ENCODE assay signal across 11 mouse cellular contexts in genomic region chr2:91517186-91517585, GRCm38 (mm10). TPM values are rescaled to one million over a fixed set of nuclear protein-coding genes. Genes with fewer than 3 reads are reported as not detected.
A peak's percentile ranks its signal among the peaks of the same experiment; 100 is the strongest.
DNase-seq lines count a peak whose midpoint lies in the region; ATAC-seq and TF ChIP-seq lines count a peak whose summit lies in the region.
"Had no signal": no experiment of that assay in that cellular context is flagged by ENCODE, and none has a peak within 500 bp of the region (broad histone marks: within the 10 kb centered on the region; RNA-seq: fewer than 3 reads in every experiment).

No protein-coding gene starts in this region.

- no peaks in the 10 kb centered on the region; the same call in 1 of the 2 replicates for H3K4me1 ChIP-seq in neural tube, embryonic 13.5 days (replicated peaks)
- H3K4me1 ChIP-seq in intestine, postnatal 0 days (replicated peaks; ENCODE audit: control insufficient read depth, insufficient read depth, low read length) = no peaks in the 10 kb centered on the region
- H3K4me1 ChIP-seq: limb, embryonic 15.5 days had no signal

- H3K4me3 ChIP-seq in neural tube, embryonic 13.5 days = no peak overlapping the region
- no peak overlapping the region for H3K4me3 ChIP-seq in intestine, postnatal 0 days (ENCODE audit: low read depth, low read length)
- H3K4me3 ChIP-seq: forebrain, embryonic 15.5 days; limb, embryonic 15.5 days had no signal

- H3K9ac ChIP-seq in neural tube, embryonic 13.5 days = no peak overlapping the region
- H3K9ac ChIP-seq in intestine, postnatal 0 days (ENCODE audit: low read depth, low read length) = no peak overlapping the region
- H3K9ac ChIP-seq: forebrain, embryonic 15.5 days; limb, embryonic 15.5 days had no signal

- peak; percentile 28; the same call in 1 of the 2 replicates for TF ChIP-seq CTCF in intestine, postnatal 0 days (IDR thresholded peaks at IDR 0.05; ENCODE audit: low read depth)

- peaks cover 5% of the 10 kb centered on the region; the same call in 1 of the 2 replicates for H3K36me3 ChIP-seq in neural tube, embryonic 13.5 days
- peaks cover 5% of the 10 kb centered on the region for H3K36me3 ChIP-seq in intestine, postnatal 0 days (ENCODE audit: control insufficient read depth, insufficient read depth)
- H3K36me3 ChIP-seq: forebrain, embryonic 15.5 days had no signal

- H3K9me3 ChIP-seq in neural tube, embryonic 13.5 days = no peaks in the 10 kb centered on the region
- no peaks in the 10 kb centered on the region for H3K9me3 ChIP-seq in intestine, postnatal 0 days (ENCODE audit: control insufficient read depth)
- H3K9me3 ChIP-seq: forebrain, embryonic 15.5 days; limb, embryonic 15.5 days had no signal

- no peaks in the 10 kb centered on the region for H3K27me3 ChIP-seq in neural tube, embryonic 13.5 days
- H3K27me3 ChIP-seq in intestine, postnatal 0 days (replicated peaks; ENCODE audit: control insufficient read depth, insufficient read depth, low read length) = no peaks in the 10 kb centered on the region
- H3K27me3 ChIP-seq: forebrain, embryonic 15.5 days; limb, embryonic 15.5 days had no signal

- WGBS in neural tube, embryonic 13.5 days = 5% methylated on average over 2 of the region's 2 CpGs
- WGBS in intestine, postnatal 0 days = 14% methylated on average over 2 of the region's 2 CpGs

- peak; percentile 22 for DNase-seq in heart, adult 9 months (ENCODE audit: low spot score in 2 of 2)
- no peak for DNase-seq in heart, adult 8-10 months (ENCODE audit: low spot score)
- DNase-seq in neural tube, embryonic 10.5 days (ENCODE audit: extremely low spot score, low spot score) = no peak
- DNase-seq in telencephalon, adult 2 months (ENCODE audit: low read depth, low spot score) = peak; percentile 46
- DNase-seq in thymus, postnatal 0 days (ENCODE audit: low spot score) = no peak
- DNase-seq in spleen, postnatal 10 days (ENCODE audit: low spot score in 2 of 2) = no peak

- ATAC-seq in neural tube, embryonic 13.5 days (ENCODE audit: low read depth) = no peak
- ATAC-seq in intestine, postnatal 0 days = peak; percentile 72; the same call in 1 of the 2 replicates
- ATAC-seq: forebrain, embryonic 15.5 days; inflammation-experienced regulatory T-cells, adult 6 months had no signal

- no peak overlapping the region for H3K4me2 ChIP-seq in neural tube, embryonic 13.5 days
- no peak overlapping the region for H3K4me2 ChIP-seq in intestine, postnatal 0 days (replicated peaks; ENCODE audit: low read depth)
- H3K4me2 ChIP-seq: forebrain, embryonic 15.5 days; limb, embryonic 15.5 days had no signal

- H3K27ac ChIP-seq in neural tube, embryonic 13.5 days (replicated peaks) = 0 out of 2 replicates have a peak overlapping the region, but pooled peaks have one; percentile 33
- H3K27ac ChIP-seq in intestine, postnatal 0 days (ENCODE audit: low read depth, low read length) = no peak overlapping the region
- H3K27ac ChIP-seq: forebrain, embryonic 15.5 days; limb, embryonic 15.5 days had no signal

RNA-seq across cellular contexts. Expression of gene Ckap5, which starts 9.4 kb away (rescaled TPM):
- total RNA-seq in heart, adult 8-10 months (2022) = 10 to 100 TPM; 44.4 to 51.3 (median 46.8) TPM
- 102 and 113 TPM in 2 replicates for polyA plus RNA-seq in neural tube, embryonic 13.5 days (2015; fragmentation: Nextera tagmentation; extraction: Ambion mirVana)
- 17.0 and 19.3 TPM in 2 replicates for polyA plus RNA-seq in intestine, postnatal 0 days (2015; fragmentation: Nextera tagmentation; extraction: Ambion mirVana)
- polyA plus RNA-seq in thymus, postnatal 0 days (2015; fragmentation: Nextera tagmentation; extraction: Ambion mirVana) = 82.1 and 95.1 TPM in 2 replicates

RNA-seq across cellular contexts. Expression of gene Lrp4, which starts 59.9 kb away (rescaled TPM):
- 10 to 100 TPM in 3 of 4 experiments, 1 to 10 TPM in 1; 8.9 to 13.3 (median 11.3) TPM for total RNA-seq in heart, adult 8-10 months (2022)
- 5.1 and 5.8 TPM in 2 replicates for polyA plus RNA-seq in neural tube, embryonic 13.5 days (2015; fragmentation: Nextera tagmentation; extraction: Ambion mirVana)
- 4.9 and 5.4 TPM in 2 replicates for polyA plus RNA-seq in intestine, postnatal 0 days (2015; fragmentation: Nextera tagmentation; extraction: Ambion mirVana)
- polyA plus RNA-seq in thymus, postnatal 0 days (2015; fragmentation: Nextera tagmentation; extraction: Ambion mirVana) = 2.0 and 2.4 TPM in 2 replicates

Comparison
In these comparisons a context has a peak if more than half of its experiments do, and no peak if none do; other contexts are left out.
1. DNase-seq: peak in heart, adult 9 months (2 of 2) and telencephalon, adult 2 months (single experiment); none in heart, adult 8-10 months (single experiment), neural tube, embryonic 10.5 days (single experiment), thymus, postnatal 0 days (single experiment) and spleen, postnatal 10 days (0 of 2).